Mouse (Mus musculus): Measurements from ENCODE around the gene Rgs6.

DNA sequence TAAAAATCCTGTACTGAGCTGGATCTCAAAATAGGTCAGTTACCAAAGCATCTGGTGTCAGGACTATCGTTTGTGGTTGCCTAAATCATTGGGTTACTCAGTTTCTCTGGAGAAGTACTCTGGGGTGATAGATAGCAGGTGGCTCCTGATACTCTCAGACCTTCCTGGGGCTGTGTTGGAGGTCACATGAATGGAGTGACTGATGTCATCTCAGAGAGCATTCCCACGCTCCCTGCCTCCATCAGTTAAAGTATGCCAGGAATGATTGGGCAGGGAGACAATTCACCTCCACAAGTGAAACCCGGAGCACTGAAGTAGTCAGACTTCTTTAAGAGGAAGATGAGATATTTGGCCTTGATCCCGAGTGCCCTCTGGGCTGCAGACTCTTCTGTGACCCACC lies 15.9 kb downstream of the Rgs6 start:
- TF ChIP-seq CTCF (conservative IDR thresholded peaks at IDR 0.05; ENCODE audit: low read length) (no peak), NANOG (IDR thresholded peaks at IDR 0.05; ENCODE audit: borderline replicate concordance, low read length) (no peak), POU5F1 (IDR thresholded peaks at IDR 0.05; ENCODE audit: borderline replicate concordance, low read length) (no peak)

All from E14TG2a.4 (cell line).